Mouse (Mus musculus): ENCODE measurements around the gene Rras2. TPM values are rescaled to one million over a fixed set of nuclear protein-coding genes. Genes with fewer than 3 reads are reported as not detected.
A peak's percentile ranks its signal among the peaks of the same experiment; 100 is the strongest.

Gene Rras2
- 21.8 and 22.2 TPM in 2 replicates for polyA plus RNA-seq (2015; fragmentation: Nextera tagmentation; extraction: Ambion mirVana)

- ATAC-seq (ENCODE audit: low FRiP score, low read depth), result peak; percentile 98
- Histone ChIP-seq H3K9me3 (no peaks in the 10 kb centered on the region), H3K27ac (peak within 1 kb of the TSS; percentile 86), H3K27me3 (no peaks in the 10 kb centered on the region), H3K4me2 (replicated peaks) (peak within 1 kb of the TSS; percentile 79), H3K9ac (peak within 1 kb of the TSS; percentile 86), H3K4me1 (peaks cover 18% of the 10 kb centered on the region), H3K4me3 (peak within 1 kb of the TSS; percentile 84), H3K36me3 (no peaks in the 10 kb centered on the region)
- 0% methylated on average over 31 of the region's 55 CpGs for WGBS
These were observed at the start of gene Rras2 for GRCm38 (mm10) chr7:114117444-114117905. Gene Rras2, minus strand, starts transcription at chr7:114117781.

GRCm38 (mm10) chr7:114162975-114163374 is 45.4 kb upstream of the Rras2 start:
- H3K4me2 ChIP-seq (replicated peaks), result no peak overlapping the region
- no peaks in the 10 kb centered on the region for H3K4me1 ChIP-seq
- no peak overlapping the region for H3K9ac ChIP-seq
- H3K36me3 ChIP-seq, result no peaks in the 10 kb centered on the region
- no peak overlapping the region for H3K27ac ChIP-seq
- no peaks in the 10 kb centered on the region for H3K9me3 ChIP-seq
- no peak for ATAC-seq (ENCODE audit: low FRiP score, low read depth)
- H3K27me3 ChIP-seq, result no peaks in the 10 kb centered on the region
- WGBS, result 89% methylated on average over 5 of the region's 5 CpGs
- no peak overlapping the region for H3K4me3 ChIP-seq

GRCm38 (mm10) chr7:114161101-114161500 is 43.5 kb upstream of the Rras2 start:
- Histone ChIP-seq H3K9me3 (no peaks in the 10 kb centered on the region), H3K9ac (no peak overlapping the region), H3K27me3 (no peaks in the 10 kb centered on the region), H3K4me1 (no peaks in the 10 kb centered on the region), H3K4me3 (no peak overlapping the region), H3K36me3 (no peaks in the 10 kb centered on the region), H3K27ac (no peak overlapping the region), H3K4me2 (replicated peaks) (no peak overlapping the region)
- WGBS, result 83% methylated on average over 8 of the region's 8 CpGs
- no peak for ATAC-seq (ENCODE audit: low FRiP score, low read depth)

- no peak for ATAC-seq (ENCODE audit: low FRiP score, low read depth)
- WGBS, result 66% methylated on average over 12 of the region's 12 CpGs
- Histone ChIP-seq H3K9ac (no peak overlapping the region), H3K4me1 (no peaks in the 10 kb centered on the region), H3K9me3 (no peaks in the 10 kb centered on the region), H3K4me3 (no peak overlapping the region), H3K27me3 (no peaks in the 10 kb centered on the region), H3K27ac (no peak overlapping the region), H3K4me2 (replicated peaks) (no peak overlapping the region), H3K36me3 (no peaks in the 10 kb centered on the region)
These were observed 40.2 kb upstream of the Rras2 start for GRCm38 (mm10) chr7:114157716-114158278.

- WGBS, result 91% methylated on average over 4 of the region's 4 CpGs
- Histone ChIP-seq H3K9me3 (no peaks in the 10 kb centered on the region), H3K4me2 (replicated peaks) (no peak overlapping the region), H3K27me3 (no peaks in the 10 kb centered on the region), H3K4me3 (no peak overlapping the region), H3K9ac (no peak overlapping the region), H3K36me3 (no peaks in the 10 kb centered on the region), H3K4me1 (no peaks in the 10 kb centered on the region), H3K27ac (no peak overlapping the region)
- ATAC-seq (ENCODE audit: low FRiP score, low read depth), result no peak
These were observed 38.8 kb upstream of the Rras2 start for GRCm38 (mm10) chr7:114156364-114156763.

GRCm38 (mm10) chr7:114155053-114155865 is 37.7 kb upstream of the Rras2 start:
- no peak for ATAC-seq (ENCODE audit: low FRiP score, low read depth)
- WGBS, result 28% methylated on average over 5 of the region's 5 CpGs
- Histone ChIP-seq H3K4me2 (replicated peaks) (no peak overlapping the region), H3K27me3 (no peaks in the 10 kb centered on the region), H3K9ac (no peak overlapping the region), H3K4me1 (no peaks in the 10 kb centered on the region), H3K4me3 (no peak overlapping the region), H3K9me3 (no peaks in the 10 kb centered on the region), H3K36me3 (no peaks in the 10 kb centered on the region), H3K27ac (no peak overlapping the region)

- ATAC-seq (ENCODE audit: low FRiP score, low read depth), result no peak
- Histone ChIP-seq H3K4me3 (no peak overlapping the region), H3K9me3 (no peaks in the 10 kb centered on the region), H3K4me1 (no peaks in the 10 kb centered on the region), H3K27ac (no peak overlapping the region), H3K36me3 (no peaks in the 10 kb centered on the region), H3K9ac (no peak overlapping the region), H3K27me3 (no peaks in the 10 kb centered on the region), H3K4me2 (replicated peaks) (no peak overlapping the region)
- 95% methylated on average over 5 of the region's 5 CpGs for WGBS
These were observed 33.6 kb upstream of the Rras2 start for GRCm38 (mm10) chr7:114151036-114151780.

- Histone ChIP-seq H3K27ac (no peak overlapping the region), H3K9ac (no peak overlapping the region), H3K36me3 (no peaks in the 10 kb centered on the region), H3K9me3 (no peaks in the 10 kb centered on the region), H3K27me3 (no peaks in the 10 kb centered on the region), H3K4me3 (no peak overlapping the region), H3K4me2 (replicated peaks) (no peak overlapping the region), H3K4me1 (no peaks in the 10 kb centered on the region)
- WGBS, result 86% methylated on average over 6 of the region's 6 CpGs
- ATAC-seq (ENCODE audit: low FRiP score, low read depth), result no peak
These were observed 32.0 kb upstream of the Rras2 start for GRCm38 (mm10) chr7:114149564-114149963.

- Histone ChIP-seq H3K4me1 (no peaks in the 10 kb centered on the region), H3K9ac (no peak overlapping the region), H3K27ac (no peak overlapping the region), H3K27me3 (no peaks in the 10 kb centered on the region), H3K36me3 (no peaks in the 10 kb centered on the region), H3K9me3 (no peaks in the 10 kb centered on the region), H3K4me2 (replicated peaks) (no peak overlapping the region), H3K4me3 (no peak overlapping the region)
- no peak for ATAC-seq (ENCODE audit: low FRiP score, low read depth)
- 35% methylated on average over 4 of the region's 4 CpGs for WGBS
These were observed 31.6 kb upstream of the Rras2 start for GRCm38 (mm10) chr7:114149135-114149534.

- H3K4me3 ChIP-seq, result no peak overlapping the region
- H3K4me1 ChIP-seq, result no peaks in the 10 kb centered on the region
- H3K9me3 ChIP-seq, result no peaks in the 10 kb centered on the region
- no peak overlapping the region for H3K27ac ChIP-seq
- no peak for ATAC-seq (ENCODE audit: low FRiP score, low read depth)
- H3K36me3 ChIP-seq, result no peaks in the 10 kb centered on the region
- H3K9ac ChIP-seq, result no peak overlapping the region
- 81% methylated on average over 3 of the region's 3 CpGs for WGBS
- no peak overlapping the region for H3K4me2 ChIP-seq (replicated peaks)
- no peaks in the 10 kb centered on the region for H3K27me3 ChIP-seq
These were observed 28.3 kb upstream of the Rras2 start for GRCm38 (mm10) chr7:114145841-114146240.

- Histone ChIP-seq H3K4me2 (replicated peaks) (no peak overlapping the region), H3K27me3 (no peaks in the 10 kb centered on the region), H3K36me3 (no peaks in the 10 kb centered on the region), H3K27ac (no peak overlapping the region), H3K9me3 (no peaks in the 10 kb centered on the region), H3K4me1 (no peaks in the 10 kb centered on the region), H3K4me3 (no peak overlapping the region), H3K9ac (no peak overlapping the region)
- 79% methylated on average over 10 of the region's 10 CpGs for WGBS
- no peak for ATAC-seq (ENCODE audit: low FRiP score, low read depth)
These were observed 24.7 kb upstream of the Rras2 start for GRCm38 (mm10) chr7:114142151-114142798.

- H3K4me1 ChIP-seq, result no peaks in the 10 kb centered on the region
- H3K9ac ChIP-seq, result no peak overlapping the region
- H3K27ac ChIP-seq, result no peak overlapping the region
- H3K4me3 ChIP-seq, result no peak overlapping the region
- 84% methylated on average over 7 of the region's 7 CpGs for WGBS
- H3K27me3 ChIP-seq, result no peaks in the 10 kb centered on the region
- no peaks in the 10 kb centered on the region for H3K36me3 ChIP-seq
- H3K4me2 ChIP-seq (replicated peaks), result no peak overlapping the region
- no peak for ATAC-seq (ENCODE audit: low FRiP score, low read depth)
- no peaks in the 10 kb centered on the region for H3K9me3 ChIP-seq
These were observed 22.4 kb upstream of the Rras2 start for GRCm38 (mm10) chr7:114140026-114140425.

Measured in limb, embryonic 13.5 days (tissue).